Mouse (Mus musculus): Measurements from ENCODE around the gene Repin1. TPM values are rescaled to one million over a fixed set of nuclear protein-coding genes. Genes with fewer than 3 reads are reported as not detected.

The Repin1 gene
- total RNA-seq, 2 experiments from 2014 or later: 56.5 to 58.0 TPM

DNA sequence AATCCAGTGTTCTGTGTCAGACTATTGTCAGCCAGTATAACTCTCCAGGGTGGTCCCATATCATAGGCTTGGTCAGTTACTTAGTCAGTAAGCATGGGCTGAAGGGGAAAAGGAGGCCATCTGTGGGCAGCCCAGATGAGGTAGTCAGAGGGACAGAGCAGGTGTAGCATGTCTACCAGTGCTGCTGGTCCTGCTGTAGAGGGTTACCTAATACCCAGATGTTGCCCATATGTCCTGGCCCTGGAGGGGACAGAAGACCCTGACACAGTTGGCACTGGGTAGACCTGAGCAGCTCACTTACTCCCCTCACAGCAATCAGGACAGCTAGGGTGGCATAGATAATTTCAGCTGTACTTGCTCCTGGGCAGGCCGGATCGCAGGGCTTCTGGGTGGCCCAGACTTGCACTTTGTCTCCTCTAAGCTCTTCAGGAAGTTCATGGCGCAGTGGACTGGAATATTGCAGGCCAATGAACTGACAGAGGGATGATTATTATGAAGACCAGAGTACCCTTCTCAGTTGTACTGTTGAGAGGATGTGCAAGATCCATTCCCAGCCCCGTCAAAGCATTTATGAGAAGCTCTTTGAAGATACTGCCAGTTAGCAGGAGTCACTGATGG lies 27.9 kb upstream of the Repin1 start:
- intact Hi-C loops (cut with DNase I): no loop called here
- TF ChIP-seq CTCF (IDR thresholded peaks at IDR 0.05): no peak
- Histone ChIP-seq H3K4me3 (no peak overlapping the region), H3K27ac (no peak overlapping the region)
- no peak for DNase-seq (ENCODE audit: extremely low spot score in 1 of 2, low spot score in 2 of 2)

DNA sequence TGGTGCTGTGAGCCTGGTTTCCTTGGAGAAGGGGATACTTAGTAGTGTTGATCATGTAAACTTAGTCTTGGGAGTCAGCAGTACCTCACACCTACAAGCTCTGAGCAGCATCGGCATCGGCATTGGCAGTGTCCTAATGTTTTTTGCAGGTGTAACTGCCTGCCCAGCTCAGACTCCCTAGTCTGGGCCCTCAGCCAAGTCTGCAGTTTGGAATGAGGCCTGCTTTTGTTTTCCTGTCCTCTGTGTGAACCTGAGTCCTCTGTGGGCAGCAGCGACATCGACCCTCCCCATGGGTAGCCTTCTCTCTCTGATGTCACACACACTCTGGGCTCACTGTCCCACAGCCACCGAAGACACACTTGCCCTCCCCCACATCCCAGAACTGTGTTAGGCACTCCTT lies 27.4 kb upstream of the Repin1 start:
- DNase-seq (ENCODE audit: extremely low spot score in 1 of 2, low spot score in 2 of 2): no peak
- no peak for TF ChIP-seq CTCF (IDR thresholded peaks at IDR 0.05)
- intact Hi-C loops (cut with DNase I): no loop called here
- Histone ChIP-seq H3K4me3 (no peak overlapping the region), H3K27ac (no peak overlapping the region)

DNA sequence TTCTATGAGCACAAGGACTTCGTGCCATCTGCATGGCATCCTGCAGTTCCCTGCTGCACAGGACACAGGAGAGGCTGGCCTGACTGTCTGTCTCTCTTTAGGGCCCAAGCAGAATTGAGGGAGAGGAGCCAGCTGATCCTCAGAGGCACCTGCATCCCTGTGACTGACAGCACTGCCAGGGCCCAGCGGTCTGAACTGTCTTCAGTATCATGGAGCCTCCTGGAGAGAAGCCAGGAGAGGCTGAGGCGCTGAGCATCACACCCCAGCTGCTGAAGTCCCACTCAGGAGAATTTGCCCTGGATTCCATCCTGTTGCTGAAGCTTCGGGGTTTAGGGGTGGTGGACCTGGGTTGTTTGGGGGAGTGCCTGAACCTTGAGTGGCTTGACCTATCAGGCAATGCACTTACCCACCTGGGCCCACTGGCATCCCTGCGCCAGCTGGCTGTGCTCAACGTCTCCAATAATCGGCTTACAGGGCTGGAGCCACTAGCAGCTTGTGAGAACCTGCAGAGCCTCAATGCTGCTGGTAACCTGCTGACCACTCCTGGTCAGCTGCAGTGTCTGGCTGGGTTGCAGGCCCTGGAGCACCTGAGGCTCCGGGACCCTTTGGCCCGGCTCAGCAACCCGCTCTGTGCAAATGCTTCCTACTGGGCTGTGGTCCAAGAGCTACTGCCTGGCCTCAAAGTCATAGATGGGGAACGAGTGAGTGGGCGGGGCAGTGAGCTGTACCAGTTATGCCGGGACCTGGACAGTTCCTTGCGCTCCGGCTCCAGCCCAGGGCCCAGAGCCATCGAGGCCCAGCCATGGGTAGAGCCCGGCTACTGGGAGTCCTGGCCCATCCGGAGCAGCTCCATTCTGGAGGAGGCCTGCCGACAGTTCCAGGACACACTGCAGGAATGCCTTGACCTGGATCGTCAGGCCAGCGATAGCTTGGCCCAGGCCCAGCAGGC lies 25.4 kb upstream of the Repin1 start:
- no peak for DNase-seq (ENCODE audit: extremely low spot score in 1 of 2, low spot score in 2 of 2)
- intact Hi-C loops (cut with DNase I): no loop called here
- H3K4me3 ChIP-seq: no peak overlapping the region
- H3K27ac ChIP-seq: no peak overlapping the region
- no peak for TF ChIP-seq CTCF (IDR thresholded peaks at IDR 0.05)

DNA sequence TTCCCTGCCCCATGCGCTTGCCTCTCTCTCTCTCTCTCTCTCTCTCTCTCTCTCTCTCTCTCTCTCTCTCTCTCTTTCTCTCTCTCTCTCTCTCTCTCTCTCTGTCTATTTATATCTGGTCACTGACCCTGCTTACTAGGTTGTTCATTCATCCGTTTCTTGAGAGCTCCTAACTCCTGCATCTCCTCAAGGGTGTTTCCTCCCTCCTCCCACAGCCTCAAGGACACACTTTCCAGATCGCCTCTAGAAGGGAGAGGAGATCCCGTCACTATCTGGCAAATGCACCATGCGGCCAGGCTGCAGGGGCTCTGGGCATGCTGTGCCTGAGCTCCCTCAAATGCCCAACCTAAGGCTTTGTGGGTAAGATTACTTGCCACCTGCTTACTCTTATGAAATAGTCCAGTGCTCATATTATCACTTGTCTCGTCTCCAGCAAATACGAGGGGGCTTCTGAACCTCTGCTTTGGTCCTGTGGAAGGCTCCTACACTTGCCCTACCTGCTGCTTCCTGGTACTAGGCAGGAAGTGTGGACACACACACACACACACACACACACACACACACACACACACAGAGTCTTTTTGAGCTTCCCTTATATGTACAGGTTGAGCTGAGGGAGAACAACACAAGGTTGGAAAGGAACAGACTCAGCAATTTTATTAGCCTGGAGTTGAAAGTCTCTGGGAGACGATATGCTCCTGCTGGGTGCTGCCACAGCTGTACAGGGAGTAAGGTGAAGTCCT lies 24.4 kb upstream of the Repin1 start:
- no peak overlapping the region for H3K27ac ChIP-seq
- no peak for TF ChIP-seq CTCF (IDR thresholded peaks at IDR 0.05)
- intact Hi-C loops (cut with DNase I): no loop called here
- no peak overlapping the region for H3K4me3 ChIP-seq
- no peak for DNase-seq (ENCODE audit: extremely low spot score in 1 of 2, low spot score in 2 of 2)

DNA sequence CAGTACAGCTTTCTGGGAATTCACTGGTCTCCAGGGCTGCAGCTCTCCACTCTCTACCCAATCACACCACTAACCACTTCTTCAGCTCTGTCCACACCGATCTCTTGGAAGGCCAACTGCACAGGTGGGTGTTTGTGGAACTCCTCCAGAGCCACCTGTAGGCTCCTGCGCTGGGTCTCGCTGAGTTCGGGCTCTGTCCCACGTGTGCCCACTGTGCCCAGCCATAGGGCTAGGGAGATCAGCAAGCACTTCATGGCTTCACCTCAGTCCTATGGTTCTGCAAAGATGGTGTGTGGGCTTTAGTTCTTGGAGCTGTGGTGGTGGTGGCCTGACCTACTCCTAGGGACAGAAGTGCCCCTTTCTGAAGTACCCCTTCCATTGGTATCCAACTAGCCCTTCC lies 21.7 kb upstream of the Repin1 start:
- no peak for TF ChIP-seq CTCF (IDR thresholded peaks at IDR 0.05)
- H3K27ac ChIP-seq: no peak overlapping the region
- no peak for DNase-seq (ENCODE audit: extremely low spot score in 1 of 2, low spot score in 2 of 2)
- no peak overlapping the region for H3K4me3 ChIP-seq
- intact Hi-C loops (cut with DNase I): no loop called here

DNA sequence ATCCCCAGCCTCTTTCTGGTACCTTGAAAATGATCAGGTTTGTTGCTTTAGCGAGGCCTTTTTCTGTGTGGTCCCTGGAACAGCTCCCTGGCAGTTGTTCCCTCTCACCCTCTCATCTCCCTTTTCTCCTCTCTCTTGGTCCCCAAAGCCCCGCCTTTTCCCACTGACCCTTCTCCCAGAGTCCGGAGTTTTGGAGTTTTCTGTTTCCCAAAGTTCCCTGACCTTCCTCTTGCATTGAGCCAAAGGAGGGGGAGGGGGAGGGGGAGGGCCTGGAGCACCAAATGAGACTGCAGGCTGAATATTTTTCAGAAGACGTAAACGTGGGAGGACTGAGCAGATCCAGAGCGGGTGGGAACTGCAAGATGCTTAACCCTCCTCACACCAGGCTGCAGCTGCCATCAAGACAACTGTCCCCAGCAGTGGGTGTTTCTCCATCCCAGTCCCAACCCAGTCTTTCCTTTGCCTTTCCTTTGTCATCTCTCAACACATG lies 21.1 kb upstream of the Repin1 start, which contains the start of gene Rarres2:
Gene Rarres2 (minus strand): TSS at position 218 of the 490 bp plus-strand sequence.
- Histone ChIP-seq H3K4me3 (no peak within 1 kb of the TSS), H3K27ac (no peak within 1 kb of the TSS)
- no peak for DNase-seq (ENCODE audit: extremely low spot score in 1 of 2, low spot score in 2 of 2)
- no peak for TF ChIP-seq CTCF (IDR thresholded peaks at IDR 0.05)
- intact Hi-C loops (cut with DNase I): no loop called here

DNA sequence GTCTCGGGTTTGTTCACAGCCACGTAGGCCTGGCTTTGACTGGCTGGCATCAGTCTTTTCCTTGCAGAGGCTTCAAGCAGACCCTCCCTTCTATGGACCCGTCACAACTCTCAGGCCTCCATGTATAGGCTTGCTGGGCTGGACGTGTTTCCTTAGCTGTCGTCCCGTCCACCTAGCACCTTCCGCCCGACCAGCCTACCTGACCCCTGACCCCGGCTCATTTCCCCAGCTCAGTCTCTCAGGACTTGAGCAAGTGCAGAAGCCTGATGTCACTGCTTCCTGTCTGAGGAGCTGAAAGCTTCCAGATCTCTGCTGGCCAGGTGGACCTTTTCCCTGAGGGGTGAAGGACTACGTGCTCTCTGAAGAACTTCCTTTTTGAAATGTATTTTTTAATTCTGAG lies 20.4 kb upstream of the Repin1 start:
- DNase-seq (ENCODE audit: extremely low spot score in 1 of 2, low spot score in 2 of 2): no peak
- intact Hi-C loops (cut with DNase I): no loop called here
- H3K27ac ChIP-seq: no peak overlapping the region
- no peak overlapping the region for H3K4me3 ChIP-seq
- no peak for TF ChIP-seq CTCF (IDR thresholded peaks at IDR 0.05)

DNA sequence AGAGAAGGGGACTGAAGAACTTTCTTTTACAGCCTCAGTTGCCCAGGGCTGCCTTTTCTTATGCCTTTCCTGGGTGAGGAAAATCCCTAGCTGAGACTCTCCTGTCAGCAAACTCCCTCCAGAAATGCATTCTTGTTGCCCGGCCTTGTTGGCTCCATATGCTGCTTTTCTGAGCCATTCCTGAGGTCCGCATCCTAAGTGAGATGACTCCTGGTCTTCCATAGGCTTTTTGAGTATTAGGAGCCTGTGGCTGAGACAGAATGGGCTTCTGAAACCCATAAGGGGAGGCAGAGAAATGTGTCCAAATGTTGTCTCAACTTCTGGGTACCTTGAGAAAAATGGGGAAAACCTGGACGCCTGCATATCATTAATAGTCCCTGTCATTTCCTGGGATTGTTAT lies 19.7 kb upstream of the Repin1 start:
- TF ChIP-seq CTCF (IDR thresholded peaks at IDR 0.05): no peak
- Histone ChIP-seq H3K27ac (no peak overlapping the region), H3K4me3 (no peak overlapping the region)
- intact Hi-C loops (cut with DNase I): no loop called here
- DNase-seq (ENCODE audit: extremely low spot score in 1 of 2, low spot score in 2 of 2): no peak

DNA sequence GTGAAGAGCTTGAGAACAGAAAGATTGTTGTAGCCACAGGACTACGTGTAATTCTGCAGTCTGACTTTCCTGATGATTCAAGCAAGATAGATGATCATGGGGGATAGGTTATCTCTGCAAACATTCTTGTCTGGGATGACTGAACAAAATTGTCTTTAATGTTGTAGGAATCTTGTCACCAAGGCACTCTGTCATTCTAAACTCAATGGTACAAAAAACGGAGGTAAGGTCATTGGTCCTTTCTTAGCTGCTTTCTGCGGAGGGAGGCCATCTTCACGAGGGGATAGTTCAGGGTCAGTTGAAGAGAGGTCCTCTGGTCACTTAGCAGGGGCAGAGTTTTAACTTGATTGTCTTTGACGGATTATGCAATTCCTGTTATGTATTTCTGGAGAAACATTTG lies 14.9 kb upstream of the Repin1 start:
- Histone ChIP-seq H3K4me3 (no peak overlapping the region), H3K27ac (no peak overlapping the region)
- intact Hi-C loops (cut with DNase I): no loop called here
- TF ChIP-seq CTCF (IDR thresholded peaks at IDR 0.05): no peak
- no peak for DNase-seq (ENCODE audit: extremely low spot score in 1 of 2, low spot score in 2 of 2)

DNA sequence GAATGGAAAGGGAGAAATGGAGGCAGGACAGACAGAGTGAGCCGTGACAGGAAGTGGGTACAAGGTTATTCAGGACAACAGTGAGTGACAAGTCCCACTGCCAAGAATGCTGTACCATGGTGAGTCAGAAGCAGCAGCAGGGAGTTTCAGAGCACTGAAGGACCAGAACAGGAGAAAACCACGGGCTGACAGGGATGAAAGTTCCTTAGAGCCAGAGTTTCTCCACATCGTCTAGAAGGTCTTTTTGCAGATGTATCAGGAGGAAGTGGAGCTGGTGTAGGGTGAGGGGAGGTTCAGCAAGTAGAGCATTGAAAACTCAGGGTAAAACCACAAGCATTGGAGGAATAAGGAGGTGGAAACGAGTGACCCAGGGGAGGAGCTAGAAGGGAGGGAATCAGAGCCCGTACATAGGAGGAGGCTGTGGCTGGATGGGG lies 14.5 kb upstream of the Repin1 start:
- intact Hi-C loops (cut with DNase I): no loop called here
- no peak overlapping the region; the same call in 1 of the 2 replicates for H3K27ac ChIP-seq
- H3K4me3 ChIP-seq: no peak overlapping the region
- no peak for DNase-seq (ENCODE audit: extremely low spot score in 1 of 2, low spot score in 2 of 2)
- TF ChIP-seq CTCF (IDR thresholded peaks at IDR 0.05): no peak

DNA sequence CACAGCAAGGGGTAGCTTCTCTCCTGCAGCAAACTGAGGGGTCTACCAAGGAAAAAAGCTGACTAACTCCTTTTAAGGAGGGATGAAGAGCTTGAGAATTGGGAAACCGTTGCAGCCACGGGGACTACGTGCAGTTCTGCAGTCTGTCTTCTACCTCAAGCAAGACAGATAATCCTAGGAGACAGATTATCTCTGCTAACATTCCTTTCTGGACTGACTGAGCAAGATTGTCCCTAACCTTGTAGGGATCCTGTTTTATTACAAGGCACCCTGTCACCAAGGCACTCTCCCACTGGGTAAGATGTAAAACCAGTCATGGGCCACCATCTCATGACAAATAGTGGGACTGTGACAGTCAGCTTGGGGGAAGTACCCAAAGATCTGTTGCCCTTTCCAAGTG lies 12.4 kb upstream of the Repin1 start:
- Histone ChIP-seq H3K4me3 (no peak overlapping the region), H3K27ac (no peak overlapping the region)
- no peak for DNase-seq (ENCODE audit: extremely low spot score in 1 of 2, low spot score in 2 of 2)
- no peak for TF ChIP-seq CTCF (IDR thresholded peaks at IDR 0.05)
- intact Hi-C loops (cut with DNase I): loop anchor here (2.0 kb wide), 1 partner anchor 192 kb away; no protein-coding TSS in a partner anchor

DNA sequence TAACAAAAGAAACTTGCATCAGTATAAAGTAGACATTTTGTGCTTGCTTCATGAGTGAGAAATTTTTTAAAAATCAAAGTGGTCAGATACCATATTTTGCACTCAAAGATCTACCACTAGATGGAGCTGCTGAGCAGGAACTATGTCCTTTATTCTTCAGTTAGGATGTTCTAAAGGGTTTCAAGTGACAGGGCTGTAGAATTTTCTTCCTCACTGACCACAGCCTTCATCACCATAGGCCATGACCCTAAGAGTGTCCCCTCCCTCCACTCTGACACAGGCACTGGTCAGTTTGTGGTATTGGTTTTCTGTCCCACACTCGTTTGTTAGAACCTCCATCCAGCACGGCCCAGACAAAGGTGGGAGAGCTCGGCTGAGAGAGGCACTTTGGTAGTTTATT lies 11.6 kb upstream of the Repin1 start:
- Histone ChIP-seq H3K27ac (no peak overlapping the region), H3K4me3 (no peak overlapping the region)
- no peak for DNase-seq (ENCODE audit: extremely low spot score in 1 of 2, low spot score in 2 of 2)
- intact Hi-C loops (cut with DNase I): loop anchor here (2.0 kb wide), 1 partner anchor 61 kb away; no protein-coding TSS in a partner anchor
- peak; percentile 95 for TF ChIP-seq CTCF (IDR thresholded peaks at IDR 0.05)

Data from left cerebral cortex, adult 2 months (tissue).